Mouse (Mus musculus) thymus, postnatal 14 days (tissue): ENCODE results near the gene Majin.

Experiments
- DNase-seq: peaks from one replicate; pipeline ENCODE4 v3.0.0; 2021

Gene Majin

GRCm38 (mm10) chr19:6184131-6184530 is at the start of gene Majin:
Gene Majin, plus strand, starts transcription at chr19:6184388.
- no peak for DNase-seq

DNA sequence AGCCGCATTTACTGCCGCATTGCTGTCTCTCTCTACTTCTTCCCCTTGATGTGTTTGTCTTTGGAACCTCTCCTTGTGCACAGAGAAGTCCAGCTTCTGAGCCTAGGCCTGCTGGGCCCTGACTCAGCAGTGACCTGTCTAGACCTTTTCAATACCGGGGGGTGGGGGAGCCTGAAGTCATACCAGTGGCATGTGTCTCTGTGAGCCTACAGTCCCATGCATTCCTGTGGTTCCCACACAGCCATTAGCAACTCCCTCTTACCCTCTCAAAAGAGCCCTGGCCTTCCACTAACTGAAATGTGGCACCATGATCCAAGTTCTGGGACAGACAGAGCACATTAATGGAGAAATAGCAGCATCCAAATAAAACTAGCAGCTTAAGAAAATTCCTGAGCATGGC is 47.8 kb upstream of the Majin start:
- no peak for DNase-seq

DNA sequence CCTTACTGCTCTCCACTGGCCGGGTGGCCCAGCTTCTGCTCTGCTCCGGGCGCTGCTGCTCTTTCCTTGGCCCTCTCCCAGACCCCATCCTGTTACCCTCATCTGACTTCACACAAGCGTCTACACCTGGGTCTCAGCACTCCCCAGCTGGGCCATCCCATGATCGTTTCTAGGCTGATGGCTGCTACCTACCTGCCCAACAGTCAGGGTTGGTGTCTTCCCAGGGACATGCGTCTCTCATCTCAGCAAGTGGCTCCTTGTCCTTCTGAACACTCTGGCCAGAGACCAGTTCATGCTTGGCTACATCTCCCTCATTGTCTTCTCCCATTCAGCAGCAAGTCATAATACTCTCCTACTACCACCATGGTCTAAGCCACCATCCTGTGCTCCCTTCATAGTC is 44.5 kb upstream of the Majin start:
- no peak for DNase-seq

DNA sequence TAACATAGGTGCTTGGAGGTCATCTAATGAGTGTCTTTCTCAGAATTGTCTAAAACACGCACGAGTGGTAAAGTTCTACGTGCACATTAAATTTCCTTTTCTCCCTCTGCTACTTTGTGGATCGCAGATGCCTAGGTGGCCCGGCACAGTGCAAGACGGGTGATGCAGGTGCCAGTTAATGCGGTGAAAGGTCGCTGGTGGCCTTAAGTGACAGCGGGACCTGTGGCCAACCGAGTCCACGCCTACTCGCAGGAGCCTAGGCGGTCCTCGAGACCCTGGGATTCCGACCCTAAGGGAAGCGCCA is 43.9 kb upstream of the Majin start:
- no peak for DNase-seq

- DNase-seq: peak; percentile 94
Observed at GRCm38 (mm10) chr19:6140678-6141393, 43.4 kb upstream of the Majin start, which contains the start of gene Batf2. Gene Batf2, plus strand, starts transcription at chr19:6140983.

GRCm38 (mm10) chr19:6141394-6141749 is 42.8 kb upstream of the Majin start, which contains the start of gene Arl2:
Gene Arl2, minus strand, starts transcription at chr19:6141548.
- peak; percentile 86 for DNase-seq

DNA sequence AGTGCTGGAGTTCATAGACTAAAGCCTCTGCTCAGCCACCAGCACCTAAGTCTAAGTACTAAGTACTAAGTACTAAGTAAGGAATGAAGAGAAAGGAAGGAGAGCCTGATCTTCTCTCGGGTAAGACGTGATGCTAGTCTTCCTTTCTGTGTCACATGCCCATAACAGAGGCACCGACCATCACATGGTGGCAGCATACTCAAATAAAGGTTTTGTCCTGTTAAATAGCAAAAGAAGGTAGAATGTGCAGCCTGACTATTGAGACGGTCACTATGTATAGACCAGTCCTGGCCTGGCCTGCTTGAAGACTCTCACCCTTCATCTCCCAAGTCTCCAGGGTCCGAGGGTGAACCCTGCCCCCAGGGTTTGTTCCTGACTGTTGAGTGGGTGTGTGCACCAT is 39.3 kb upstream of the Majin start:
- DNase-seq: no peak

- DNase-seq: no peak
Observed at GRCm38 (mm10) chr19:6155174-6155573, 29.0 kb upstream of the Majin start.

DNA sequence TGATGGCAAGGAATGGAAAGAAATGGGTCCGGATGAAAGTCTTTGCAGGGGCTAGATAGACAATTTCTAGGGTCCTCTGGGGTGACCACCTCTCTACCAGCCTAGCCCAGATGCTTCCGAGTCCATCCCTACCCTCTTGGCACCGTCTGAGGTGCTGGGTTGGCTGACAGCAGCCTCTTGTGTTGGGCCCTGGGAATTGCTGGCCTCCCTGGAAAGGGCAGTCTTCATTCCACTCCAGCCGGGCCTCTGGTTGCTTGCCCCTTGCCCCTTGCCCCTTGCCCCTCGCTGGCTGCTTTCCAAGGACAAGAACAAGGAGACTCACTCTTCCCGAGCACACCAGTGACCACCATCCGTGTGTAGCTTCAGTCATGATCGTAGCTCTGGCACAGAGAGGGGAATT is 27.8 kb upstream of the Majin start:
- DNase-seq: no peak

DNA sequence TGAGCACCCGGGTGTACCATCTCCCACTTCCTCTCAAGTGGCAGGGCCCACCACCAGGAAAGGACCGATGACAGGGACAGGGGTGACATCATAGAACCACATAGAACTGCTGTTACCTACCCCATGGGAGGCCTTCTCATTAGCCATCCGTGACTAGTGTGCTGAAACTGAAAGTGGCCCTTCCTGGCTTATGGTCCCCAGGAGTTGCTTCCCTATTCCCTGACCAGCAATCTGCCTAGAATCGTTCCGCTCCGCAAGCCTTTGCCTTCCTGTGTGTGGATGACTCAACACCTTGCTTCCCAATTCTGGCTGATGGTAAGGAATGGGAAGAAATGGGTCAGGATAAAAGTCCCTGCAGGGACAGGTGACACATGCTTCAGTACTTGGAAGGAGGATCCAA is 27.0 kb upstream of the Majin start:
- no peak for DNase-seq

- DNase-seq: no peak
Observed at GRCm38 (mm10) chr19:6163872-6164547, 20.2 kb upstream of the Majin start.

- no peak for DNase-seq
Observed at GRCm38 (mm10) chr19:6166750-6167149, 17.4 kb upstream of the Majin start.

GRCm38 (mm10) chr19:6171215-6171614 is 13.0 kb upstream of the Majin start:
- no peak for DNase-seq

- DNase-seq: no peak
Observed at GRCm38 (mm10) chr19:6174771-6175170, 9.4 kb upstream of the Majin start.

DNA sequence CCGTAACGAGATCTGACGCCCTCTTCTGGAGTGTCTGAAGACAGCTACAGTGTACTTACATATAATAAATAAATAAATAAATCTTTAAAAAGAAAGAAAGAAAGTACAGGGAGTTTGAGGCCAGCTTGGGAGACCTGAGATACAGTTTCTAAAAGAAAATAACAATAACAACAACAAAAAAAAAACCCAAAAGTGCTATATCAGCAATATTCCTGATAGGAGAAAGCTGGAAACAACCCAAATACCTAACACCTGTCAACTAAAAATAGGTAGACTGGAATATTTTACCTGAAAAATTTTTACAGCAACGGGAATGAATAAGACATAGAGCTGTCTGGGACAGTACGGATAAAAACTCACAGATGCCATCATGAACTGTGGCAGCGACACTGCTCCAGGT is 5.4 kb upstream of the Majin start:
- no peak for DNase-seq

GRCm38 (mm10) chr19:6181629-6182028 is 2.6 kb upstream of the Majin start:
- DNase-seq: peak; percentile 16

DNA sequence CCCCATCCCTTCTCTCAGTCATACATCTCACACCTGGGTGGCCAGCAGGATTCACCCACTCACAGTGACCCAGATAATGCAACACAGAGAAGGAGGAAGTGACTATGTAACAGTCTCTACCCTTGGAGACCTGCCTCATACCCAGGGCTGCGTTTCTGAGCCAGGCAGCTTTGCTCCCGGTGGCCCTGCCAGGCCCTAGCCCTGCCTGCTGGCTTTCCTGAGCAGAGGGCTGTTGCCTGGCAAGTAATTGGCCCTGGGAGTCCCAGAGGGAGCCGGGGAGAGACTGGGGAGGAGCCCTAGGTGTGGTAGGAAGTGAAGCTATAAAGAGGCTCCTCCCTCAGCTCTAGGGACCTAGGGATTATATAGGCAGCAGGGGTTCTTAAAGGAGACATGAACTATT is 1.7 kb upstream of the Majin start:
- peak; percentile 4 for DNase-seq

GRCm38 (mm10) chr19:6204265-6204664 is 20.1 kb downstream of the Majin start:
- no peak for DNase-seq

DNA sequence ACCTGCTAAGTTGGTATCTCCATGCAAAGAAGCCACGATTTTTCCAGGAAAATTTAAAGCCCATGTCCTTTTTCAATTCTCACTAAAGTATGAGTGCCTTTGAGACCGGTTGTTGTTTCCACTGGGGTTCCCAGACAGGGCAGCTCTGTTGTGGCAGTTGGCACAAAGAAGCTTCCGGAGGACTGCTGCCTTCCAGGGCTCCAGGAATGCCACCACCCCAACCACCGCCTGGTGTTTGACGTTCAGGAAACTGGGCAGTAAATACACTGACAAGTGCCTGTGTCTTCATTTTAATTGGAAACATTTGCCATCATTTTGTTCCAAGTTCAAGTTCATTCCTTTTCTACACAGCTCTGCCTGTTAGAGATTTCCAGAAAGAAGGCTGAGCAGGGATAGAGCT is 22.5 kb downstream of the Majin start:
- no peak for DNase-seq

DNA sequence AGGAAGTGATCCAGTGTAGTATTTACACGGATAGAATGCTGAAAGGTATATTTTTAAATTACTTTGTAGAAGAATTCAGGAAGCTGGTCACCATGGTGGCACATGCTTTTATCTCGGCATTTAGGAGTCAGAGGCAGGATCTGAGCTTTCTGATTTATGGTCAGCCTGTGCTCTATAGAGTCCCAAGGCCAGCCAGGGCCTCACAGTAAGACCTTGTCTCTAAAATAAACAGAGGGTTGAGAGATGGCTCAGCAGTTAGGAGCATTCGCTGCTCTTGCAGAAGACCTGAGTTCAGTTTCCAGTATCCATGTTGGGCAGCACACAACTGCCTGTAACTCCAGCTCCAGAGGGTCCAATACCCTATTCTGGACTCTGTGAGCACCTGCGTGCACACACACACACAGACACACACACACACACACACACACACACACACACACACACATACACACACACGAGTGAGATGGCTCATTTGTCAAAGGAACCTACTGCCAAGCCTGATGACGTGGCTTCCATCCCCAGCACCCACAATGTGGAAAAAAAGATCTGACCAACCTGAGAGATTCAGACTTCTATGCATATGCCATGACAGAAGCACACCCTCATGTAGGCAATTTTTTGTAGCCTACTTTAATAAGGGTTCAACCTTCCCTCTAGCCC is 32.0 kb downstream of the Majin start:
- no peak for DNase-seq

- DNase-seq: no peak
Observed at GRCm38 (mm10) chr19:6218606-6219005, 34.4 kb downstream of the Majin start.

DNA sequence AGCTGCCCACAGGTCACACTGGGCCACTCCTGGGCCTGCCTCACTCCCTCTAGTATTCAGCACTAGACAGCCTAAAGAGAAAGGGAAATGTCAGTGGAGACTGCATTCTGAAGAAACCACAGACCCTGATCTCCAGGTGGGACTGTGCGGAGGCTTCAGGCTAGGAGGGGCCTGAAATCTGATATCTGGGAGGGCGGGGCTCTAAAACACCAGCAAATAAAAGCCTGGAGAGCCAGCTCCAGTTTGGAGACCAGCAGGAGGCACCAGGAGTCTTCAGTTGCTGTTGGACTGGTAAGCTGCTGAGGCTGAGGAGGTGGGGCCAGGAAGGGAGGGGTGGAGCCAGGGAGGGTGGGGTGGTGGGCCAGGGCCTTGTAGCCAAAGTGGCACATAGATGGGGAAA is 41.9 kb downstream of the Majin start, which contains the start of gene Gpha2:
Gpha2 (plus strand) TSS at position 246 of the 400 bp plus-strand sequence.
- DNase-seq: no peak

GRCm38 (mm10) chr19:6226763-6227162 is 42.6 kb downstream of the Majin start:
- DNase-seq: no peak

DNA sequence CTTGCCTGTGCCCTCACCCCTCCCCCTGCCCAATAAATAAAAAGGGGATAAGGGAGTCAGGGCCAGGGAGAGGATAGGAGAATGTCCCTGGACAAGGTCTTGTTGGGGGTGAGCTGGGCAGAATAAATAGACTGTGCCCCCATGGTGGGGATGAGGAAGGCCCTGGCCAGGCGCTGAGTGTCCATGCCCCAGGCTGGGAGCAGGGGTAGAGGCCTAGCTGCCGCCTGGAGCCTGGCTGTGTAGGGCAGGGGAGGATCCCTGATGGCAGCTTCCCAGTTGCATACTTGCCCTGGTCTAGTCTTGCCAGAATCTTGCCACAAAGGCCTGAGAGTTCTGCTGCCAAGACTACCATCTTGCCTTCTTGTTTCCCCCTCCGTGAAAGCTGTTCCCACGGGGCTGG is 43.7 kb downstream of the Majin start:
- DNase-seq: no peak
